Comparison of ENCODE assay signal across 8 mouse cellular contexts in genomic region chr4:42945952-42946351, GRCm38 (mm10). TPM values are rescaled to one million over a fixed set of nuclear protein-coding genes. Genes with fewer than 3 reads are reported as not detected.
DNase-seq lines count a peak whose midpoint lies in the region.

No protein-coding gene starts in this region.

- peak; percentile 25 for DNase-seq in ovary, postnatal 36 days (ENCODE audit: low spot score)
- no peak for DNase-seq in ovary, adult 18-20 months (ENCODE audit: low spot score)
- DNase-seq in adrenal gland, postnatal 10 days, result peak; percentile 62
- DNase-seq in embryo, embryonic 11.5 days (ENCODE audit: low read depth, low spot score), result peak; percentile 47
- peak; percentile 67 for DNase-seq in kidney, adult 9 months
- DNase-seq in lung, adult 18-20 months, result peak; percentile 30 to 54
- DNase-seq in retina, embryonic 14.5 days (ENCODE audit: low spot score), result peak; percentile 89
- DNase-seq in urinary bladder, adult 2 months (ENCODE audit: low spot score), result no peak

RNA-seq across cellular contexts. Expression of gene Dnajb5, which starts 3.7 kb away (rescaled TPM):
- total RNA-seq in adrenal gland, postnatal 10 days (2021), result 10 to 100 TPM; 19.4 to 20.4 TPM
- polyA plus RNA-seq in urinary bladder, adult 2 months (2012; rRNA removed), result 26.1 and 46.1 TPM in 2 replicates

RNA-seq across cellular contexts. Expression of gene 1700022I11Rik, which starts 23.5 kb away (rescaled TPM):
- not detected for total RNA-seq in adrenal gland, postnatal 10 days (2021)
- polyA plus RNA-seq in urinary bladder, adult 2 months (2012; rRNA removed), result not detected in 2 replicates

RNA-seq across cellular contexts. Expression of gene Phf24, which starts 29.5 kb away (rescaled TPM):
- total RNA-seq in adrenal gland, postnatal 10 days (2021), result 1 to 10 TPM; 2.4 to 6.3 TPM
- polyA plus RNA-seq in urinary bladder, adult 2 months (2012; rRNA removed), result 4.0 and 4.7 TPM in 2 replicates

RNA-seq across cellular contexts. Expression of gene Vcp, which starts 54.4 kb away (rescaled TPM):
- total RNA-seq in adrenal gland, postnatal 10 days (2021), result 100 to 1,000 TPM; 238 to 252 TPM
- 176 and 192 TPM in 2 replicates for polyA plus RNA-seq in urinary bladder, adult 2 months (2012; rRNA removed)

Comparison
In these comparisons a context has a peak if more than half of its experiments do, and no peak if none do; other contexts are left out.
1. DNase-seq: peak in ovary, postnatal 36 days (single experiment), adrenal gland, postnatal 10 days (single experiment), embryo, embryonic 11.5 days (single experiment), kidney, adult 9 months (single experiment), lung, adult 18-20 months (2 of 2) and retina, embryonic 14.5 days (single experiment); none in ovary, adult 18-20 months (single experiment) and urinary bladder, adult 2 months (single experiment).